Mouse (Mus musculus): ENCODE measurements around the gene P2ry2.

Gene P2ry2

GRCm38 (mm10) chr7:100990636-100991311, 21.9 kb downstream of the P2ry2 start:
- no peak for DNase-seq (ENCODE audit: low spot score in 2 of 2)

GRCm38 (mm10) chr7:100988092-100988491, 24.6 kb downstream of the P2ry2 start:
- DNase-seq (ENCODE audit: low spot score in 2 of 2), result peak; percentile 50 to 65

GRCm38 (mm10) chr7:100984452-100985395, 27.9 kb downstream of the P2ry2 start:
- no peak for DNase-seq (ENCODE audit: low spot score in 2 of 2)

- peak in 1 of 2 experiments; percentile 28 for DNase-seq (ENCODE audit: low spot score in 2 of 2)
These were observed 33.5 kb downstream of the P2ry2 start for GRCm38 (mm10) chr7:100979175-100979574.

GRCm38 (mm10) chr7:100978171-100978570, 34.5 kb downstream of the P2ry2 start:
- DNase-seq (ENCODE audit: low spot score in 2 of 2), result no peak

GRCm38 (mm10) chr7:100974135-100974903, 38.3 kb downstream of the P2ry2 start, which contains the start of gene P2ry6:
Gene P2ry6 (minus strand): TSS chr7:100974649.
- no peak for DNase-seq (ENCODE audit: low spot score in 2 of 2)

- DNase-seq (ENCODE audit: low spot score in 2 of 2), result no peak
These were observed 39.8 kb downstream of the P2ry2 start for GRCm38 (mm10) chr7:100972875-100973274.

- no peak for DNase-seq (ENCODE audit: low spot score in 2 of 2)
These were observed 43.6 kb downstream of the P2ry2 start for GRCm38 (mm10) chr7:100968874-100969659.

- no peak for DNase-seq (ENCODE audit: low spot score in 2 of 2)
These were observed 44.3 kb downstream of the P2ry2 start for GRCm38 (mm10) chr7:100968376-100968775.

- DNase-seq (ENCODE audit: low spot score in 2 of 2), result no peak
These were observed 44.8 kb downstream of the P2ry2 start for GRCm38 (mm10) chr7:100967850-100968249.

- no peak for DNase-seq (ENCODE audit: low spot score in 2 of 2)
These were observed 46.7 kb downstream of the P2ry2 start for GRCm38 (mm10) chr7:100966014-100966413.

- no peak for DNase-seq (ENCODE audit: low spot score in 2 of 2)
These were observed 47.6 kb downstream of the P2ry2 start for GRCm38 (mm10) chr7:100965079-100965478.

GRCm38 (mm10) chr7:100964242-100964641, 48.4 kb downstream of the P2ry2 start:
- DNase-seq (ENCODE audit: low spot score in 2 of 2), result no peak

- DNase-seq (ENCODE audit: low spot score in 2 of 2), result no peak
These were observed 49.3 kb downstream of the P2ry2 start for GRCm38 (mm10) chr7:100963381-100963780.

- no peak for DNase-seq (ENCODE audit: low spot score in 2 of 2)
These were observed 51.5 kb downstream of the P2ry2 start for GRCm38 (mm10) chr7:100961146-100961545.

- no peak for DNase-seq (ENCODE audit: low spot score in 2 of 2)
These were observed 52.2 kb downstream of the P2ry2 start for GRCm38 (mm10) chr7:100960462-100960861.

- no peak for DNase-seq (ENCODE audit: low spot score in 2 of 2)
These were observed 54.2 kb downstream of the P2ry2 start for GRCm38 (mm10) chr7:100958426-100958825.

- no peak for DNase-seq (ENCODE audit: low spot score in 2 of 2)
These were observed 60.0 kb downstream of the P2ry2 start for GRCm38 (mm10) chr7:100952686-100953085.

GRCm38 (mm10) chr7:100951903-100952302, 60.8 kb downstream of the P2ry2 start:
- DNase-seq (ENCODE audit: low spot score in 2 of 2), result no peak

GRCm38 (mm10) chr7:100950481-100951010, 62.1 kb downstream of the P2ry2 start:
- peak; percentile 58 to 61 for DNase-seq (ENCODE audit: low spot score in 2 of 2)

- DNase-seq (ENCODE audit: low spot score in 2 of 2), result no peak
These were observed 62.6 kb downstream of the P2ry2 start for GRCm38 (mm10) chr7:100950031-100950430.
